Mouse (Mus musculus) kidney, adult 2 months (tissue): ENCODE measurements around the gene Cbx8.

Source experiments
- CTCF ChIP-seq: fragments of 200-500 bp; conservative IDR thresholded peaks from 2 replicates; pipeline ENCODE4 v1.5.1; 2011; ENCODE audit warnings: low read depth, mild to moderate bottlenecking, control low read depth, low read length, moderate library complexity, mixed read lengths; ENCODE audit not compliant: insufficient read depth, insufficient read length
- POLR2A ChIP-seq: fragments of 200-500 bp; IDR thresholded peaks from one replicate; pipeline ENCODE4 v1.6.1; 2011; ENCODE audit warnings: low read depth, low read length, control low read depth

DNA sequence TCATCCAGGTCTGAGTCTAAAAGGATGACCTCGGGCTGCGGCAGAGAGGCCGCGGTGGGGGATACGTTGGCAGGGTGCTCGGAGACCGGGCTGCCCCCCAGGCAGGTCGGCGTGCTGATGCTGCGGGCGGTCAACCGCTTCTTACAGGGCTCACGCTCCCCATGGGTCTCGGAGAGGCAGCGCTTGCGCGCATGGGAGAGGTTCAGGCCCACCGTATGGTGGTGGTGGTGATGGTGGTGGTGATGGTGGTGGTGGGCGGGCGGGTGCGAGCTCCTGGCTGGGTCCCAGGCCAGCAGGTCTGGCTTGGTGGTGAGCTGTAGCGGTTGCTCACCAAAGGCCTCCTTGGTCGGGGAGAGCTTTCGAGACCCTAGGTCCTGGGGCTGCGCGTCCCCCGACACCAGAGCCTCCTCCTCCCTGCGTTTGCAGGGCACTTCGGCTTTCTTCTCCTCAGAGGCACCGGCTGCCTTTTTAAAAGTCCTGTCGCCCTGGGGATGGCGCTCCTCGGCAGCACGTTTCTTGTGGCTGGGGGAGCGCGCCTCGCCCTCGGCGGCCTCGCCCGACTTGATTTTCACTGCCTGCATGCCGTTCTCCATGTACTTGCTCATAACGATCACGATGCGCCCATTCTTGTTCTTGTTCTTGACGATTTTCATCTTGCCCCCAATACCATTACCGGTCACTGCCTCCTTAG is 40.5 kb upstream of the Cbx8 start:
- TF ChIP-seq CTCF (no peak), POLR2A (no peak)
